Mouse (Mus musculus) liver, embryonic 16.5 days (tissue): ENCODE data around the gene Rpf2. TPM values are rescaled to one million over a fixed set of nuclear protein-coding genes. Genes with fewer than 3 reads are reported as not detected.

Experiments
- ATAC-seq: fragments of 200-750 bp; cut with Nextera tagmentation; 2 replicates; pipeline ENCODE4 v1.8.0; 2017; ENCODE audit warnings: low read depth, mild to moderate bottlenecking, moderate number of reproducible peaks, moderate library complexity
- H3K27ac ChIP-seq: fragments of 300-500 bp; sonication (generic); 2 replicates; pipeline ENCODE4 v1.5.1; 2014; ENCODE audit warnings: mild to moderate bottlenecking, low read length
- H3K27me3 ChIP-seq: fragments of 300-500 bp; sonication (generic); 2 replicates; pipeline ENCODE4 v1.6.1; 2014; ENCODE audit warnings: low read depth, low read length, mixed read lengths; ENCODE audit not compliant: control insufficient read depth, insufficient read depth
- H3K36me3 ChIP-seq: fragments of 300-500 bp; sonication (generic); 2 replicates; pipeline ENCODE4 v1.6.1; 2014; ENCODE audit warnings: mild to moderate bottlenecking; ENCODE audit not compliant: control insufficient read depth, insufficient read depth
- H3K4me1 ChIP-seq: fragments of 300-500 bp; sonication (generic); 2 replicates; pipeline ENCODE4 v1.6.1; 2014; ENCODE audit warnings: low read depth, low read length, mixed read lengths; ENCODE audit not compliant: control insufficient read depth
- H3K4me2 ChIP-seq: fragments of 300-500 bp; sonication (generic); 2 replicates; pipeline ENCODE4 v1.6.1; 2014; ENCODE audit warnings: low read depth, low read length, mixed read lengths
- H3K4me3 ChIP-seq: fragments of 300-500 bp; sonication (generic); 2 replicates; pipeline ENCODE4 v1.5.1; 2014; ENCODE audit warnings: low read depth, mild to moderate bottlenecking, low read length
- H3K9ac ChIP-seq: fragments of 300-500 bp; sonication (generic); 2 replicates; pipeline ENCODE4 v1.6.1; 2014; ENCODE audit warnings: low read depth, low read length
- H3K9me3 ChIP-seq: fragments of 300-500 bp; sonication (generic); replicated peaks from 2 replicates; pipeline ENCODE4 v1.6.1; 2016; ENCODE audit warnings: low read length; ENCODE audit not compliant: control insufficient read depth
- WGBS: fragments of 180-500 bp; shearing (Covaris S2); extraction: QIAGEN DNeasy Blood & Tissue Kit; methylation state at CpG from one replicate; pipeline ENCODE4 v1.1.7; 2014; ENCODE audit not compliant: insufficient replicate concordance; 5-methylcytosine and 5-hydroxymethylcytosine counted together
- polyA plus RNA-seq: library from polyadenylated mRNA; unstranded; fragments of >200 nt; fragmentation: Nextera tagmentation; extraction: Ambion mirVana; gene quantifications from 2 replicates; pipeline ENCODE4 v1.2.1, GENCODE M21; 2015

The Rpf2 gene
- polyA plus RNA-seq, 1 experiment from 2014 or later, result 23.6 TPM

DNA sequence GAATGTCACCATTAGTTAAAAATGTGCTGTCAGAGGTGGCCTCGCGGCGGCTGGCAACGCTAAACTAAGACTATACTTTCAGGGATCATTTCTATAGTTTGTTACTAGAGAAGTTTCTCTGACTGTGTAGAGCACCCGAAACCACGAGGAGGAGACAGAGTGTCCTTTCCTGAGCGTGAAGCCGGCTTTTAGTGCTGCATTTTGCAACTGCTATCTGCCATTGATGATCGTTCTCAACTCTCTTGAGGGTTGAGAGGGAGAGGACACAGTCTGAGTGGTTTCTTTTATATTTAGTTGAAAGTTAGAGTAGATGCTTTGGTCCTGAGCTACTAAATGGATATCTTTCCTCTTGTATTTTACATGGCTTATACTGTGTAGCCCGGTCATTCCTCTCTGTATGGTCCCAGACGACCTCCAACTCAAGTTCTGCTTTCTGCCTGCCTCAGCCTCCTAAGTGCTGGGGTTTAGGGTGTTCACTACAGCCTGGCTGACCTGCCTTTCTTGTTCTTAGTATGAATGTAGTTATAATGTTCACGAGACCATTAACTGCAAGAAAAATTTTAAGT lies 11.6 kb upstream of the Rpf2 start:
- Histone ChIP-seq H3K9me3 (no peaks in the 10 kb centered on the region), H3K9ac (peak overlapping the region; percentile 58), H3K4me1 (peaks cover 25% of the 10 kb centered on the region), H3K27ac (peak overlapping the region; percentile 89), H3K27me3 (no peaks in the 10 kb centered on the region), H3K4me2 (peak overlapping the region; percentile 98), H3K36me3 (0 out of 2 replicates have a peak, but pooled peaks cover 2% of the 10 kb centered on the region), H3K4me3 (peak overlapping the region; percentile 76)
- under 1% methylated on average over 12 of the region's 12 CpGs for WGBS
- peak; percentile 74 for ATAC-seq

DNA sequence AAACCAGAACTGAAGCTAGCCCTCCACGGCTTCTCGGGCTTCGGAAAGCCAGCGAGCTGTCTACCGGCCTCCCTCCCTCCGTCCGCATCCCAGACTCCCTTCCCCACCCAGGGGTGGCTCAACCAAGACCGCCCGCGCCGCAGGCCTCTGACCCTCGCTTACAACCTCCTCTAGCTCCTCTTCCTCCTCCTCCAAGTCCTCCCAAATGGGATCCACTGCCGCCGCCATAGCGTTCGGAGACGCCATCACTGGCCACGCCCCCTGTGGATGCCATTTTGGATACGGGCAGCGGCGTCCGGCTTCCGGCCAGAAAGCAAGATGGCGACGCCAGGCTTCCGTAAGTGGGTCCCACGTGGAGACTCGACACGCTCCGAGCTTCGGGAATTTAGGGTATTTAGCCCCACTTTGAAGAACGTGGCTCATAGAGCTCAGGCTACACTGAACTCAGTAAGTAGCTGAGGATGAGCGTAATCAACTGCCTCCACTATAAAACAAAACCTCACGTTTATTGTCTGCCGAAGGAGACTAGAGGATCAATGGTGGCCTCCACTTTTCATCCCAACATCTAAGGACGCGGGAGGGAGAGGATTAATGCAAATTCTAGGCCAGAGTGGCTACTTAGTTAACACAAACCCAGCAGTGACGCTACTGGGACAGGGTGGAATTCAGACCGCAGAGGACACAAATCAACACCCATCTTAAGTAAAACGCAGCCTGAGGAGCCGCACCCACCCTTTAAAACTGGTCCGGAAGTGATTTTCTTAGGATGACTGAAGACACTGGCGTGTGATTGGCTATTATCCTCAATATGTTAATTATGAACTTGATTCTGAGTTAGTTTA lies 10.8 kb upstream of the Rpf2 start, which contains the start of gene Gtf3c6:
TSS of gene Gtf3c6 (minus strand) at position 695 of the 842 bp plus-strand sequence.
- ATAC-seq, result peak; percentile 67

DNA sequence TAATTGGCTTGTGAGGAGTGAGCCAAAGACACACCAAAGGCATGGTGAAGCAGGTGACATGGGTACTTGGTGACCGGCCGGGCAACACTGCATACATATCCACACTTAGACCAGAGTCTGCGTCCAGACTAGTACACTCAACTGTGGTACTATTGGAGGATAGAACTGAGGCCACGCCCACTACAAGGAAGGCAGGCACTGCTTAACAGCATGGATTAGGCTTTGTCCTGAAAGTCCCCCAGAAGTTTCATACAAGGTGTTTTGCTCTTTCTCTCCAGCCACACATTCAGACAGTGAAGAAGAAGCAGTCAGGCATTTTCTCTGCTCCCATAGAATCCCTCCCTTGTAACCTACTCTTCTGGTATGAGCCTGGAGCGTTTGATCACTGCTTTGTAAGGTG lies 9.9 kb upstream of the Rpf2 start:
- Histone ChIP-seq H3K4me2 (peak overlapping the region; percentile 98), H3K27me3 (no peaks in the 10 kb centered on the region), H3K27ac (peak overlapping the region; percentile 43), H3K36me3 (0 out of 2 replicates have a peak, but pooled peaks cover 2% of the 10 kb centered on the region), H3K9ac (peak overlapping the region; percentile 81), H3K4me1 (peaks cover 25% of the 10 kb centered on the region), H3K9me3 (no peaks in the 10 kb centered on the region), H3K4me3 (peak overlapping the region; percentile 76)
- peak; percentile 54 for ATAC-seq
- under 1% methylated on average over 5 of the region's 5 CpGs for whole genome bisulfite sequencing

More for the DNA sequence above, 10.8 kb upstream of the Rpf2 start, which contains the start of gene Gtf3c6:
- Histone ChIP-seq H3K27me3 (no peaks in the 10 kb centered on the region), H3K9me3 (no peaks in the 10 kb centered on the region), H3K4me2 (peak within 1 kb of the TSS; percentile 98), H3K36me3 (0 out of 2 replicates have a peak, but pooled peaks cover 2% of the 10 kb centered on the region), H3K9ac (peak within 1 kb of the TSS; percentile 81), H3K4me1 (peaks cover 25% of the 10 kb centered on the region), H3K4me3 (peak within 1 kb of the TSS; percentile 76), H3K27ac (peak within 1 kb of the TSS; percentile 89)
- WGBS, result 0% methylated on average over 43 of the region's 43 CpGs

DNA sequence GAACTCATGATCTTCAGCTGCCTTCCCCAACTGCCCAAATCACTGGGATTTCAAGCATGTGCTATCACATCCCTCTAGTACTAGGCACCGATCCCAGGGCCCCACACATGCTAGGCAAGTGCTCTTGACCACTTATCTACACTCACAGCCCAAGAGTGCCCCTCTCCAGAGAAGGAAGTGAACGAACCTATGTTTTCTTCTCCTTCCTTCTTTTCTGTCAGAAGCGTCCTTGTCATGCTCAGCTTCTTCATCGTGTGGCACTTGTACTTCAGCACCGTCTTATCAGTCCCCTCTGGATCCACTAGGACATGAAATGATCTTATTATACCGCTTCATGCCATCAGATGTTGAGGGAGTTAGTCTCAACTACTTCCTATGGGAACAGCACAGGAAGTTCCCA lies 4.1 kb upstream of the Rpf2 start:
- no peak for ATAC-seq
- no peak overlapping the region for H3K9ac ChIP-seq
- 23% methylated on average over 6 of the region's 6 CpGs for WGBS

DNA sequence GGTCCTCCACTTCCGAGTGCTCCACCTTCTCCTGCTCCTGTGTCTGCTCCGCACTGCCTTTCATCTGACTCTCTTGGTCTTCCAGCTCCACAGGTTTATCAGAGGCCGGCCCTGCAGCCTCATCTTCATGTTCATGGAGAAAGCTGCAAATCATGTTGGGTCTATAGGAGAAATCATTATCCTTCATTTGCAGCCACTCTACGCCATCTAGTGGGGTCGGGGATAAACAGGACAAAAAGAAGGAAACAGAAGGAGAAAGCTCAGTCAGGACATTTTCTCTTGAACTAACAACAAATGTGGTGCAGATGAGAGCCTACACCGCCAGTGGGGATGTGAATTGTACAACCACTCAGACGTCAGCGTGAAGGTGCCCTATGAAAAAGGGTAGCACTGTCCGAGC lies 2.8 kb upstream of the Rpf2 start:
- Histone ChIP-seq H3K9me3 (no peaks in the 10 kb centered on the region), H3K36me3 (peaks cover 4% of the 10 kb centered on the region), H3K9ac (no peak overlapping the region), H3K27me3 (no peaks in the 10 kb centered on the region), H3K27ac (no peak overlapping the region), H3K4me1 (peaks cover 3% of the 10 kb centered on the region), H3K4me2 (no peak overlapping the region), H3K4me3 (no peak overlapping the region)
- no peak for ATAC-seq
- 81% methylated on average over 9 of the region's 9 CpGs for WGBS

More for the DNA sequence above, 4.1 kb upstream of the Rpf2 start:
- Histone ChIP-seq H3K4me1 (peaks cover 3% of the 10 kb centered on the region), H3K4me2 (no peak overlapping the region), H3K27me3 (no peaks in the 10 kb centered on the region), H3K27ac (no peak overlapping the region), H3K9me3 (no peaks in the 10 kb centered on the region), H3K4me3 (no peak overlapping the region), H3K36me3 (peaks cover 4% of the 10 kb centered on the region)

DNA sequence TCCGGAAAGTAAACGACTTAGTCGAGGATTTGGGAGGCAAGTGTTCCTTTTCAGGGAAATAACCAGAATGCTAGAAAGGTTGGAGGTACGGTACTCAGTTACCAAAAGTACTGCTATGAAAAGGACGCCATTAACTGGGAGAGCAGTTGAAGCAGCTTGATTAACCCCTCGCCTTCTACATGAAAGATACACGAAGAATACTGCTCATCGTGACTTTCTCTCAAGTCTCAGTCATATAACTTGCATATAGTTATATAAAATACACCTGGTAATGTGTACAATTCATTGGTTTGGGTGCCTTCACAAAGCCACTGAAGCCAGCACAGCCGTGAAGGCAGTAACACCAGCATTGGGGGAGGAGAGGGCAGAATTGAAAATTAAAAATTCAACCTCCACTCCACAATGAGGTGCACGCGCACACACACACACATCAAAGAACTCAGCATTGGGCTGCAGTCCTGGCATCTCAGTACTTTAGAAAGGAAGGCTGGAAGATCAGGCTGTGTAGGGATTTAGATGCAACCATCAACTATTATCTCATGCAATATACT lies 405 bp upstream of the Rpf2 start:
- H3K4me1 ChIP-seq, result peaks cover 3% of the 10 kb centered on the region
- H3K9ac ChIP-seq, result no peak overlapping the region; the same call in 1 of the 2 replicates
- peak overlapping the region; percentile 88 for H3K4me2 ChIP-seq
- H3K27me3 ChIP-seq, result no peaks in the 10 kb centered on the region
- H3K36me3 ChIP-seq, result peaks cover 7% of the 10 kb centered on the region
- peak overlapping the region; percentile 90 for H3K4me3 ChIP-seq
- 29% methylated on average over 11 of the region's 11 CpGs for WGBS
- H3K27ac ChIP-seq, result peak overlapping the region; percentile 69; the same call in 1 of the 2 replicates
- peak; percentile 8; the same call in 1 of the 2 replicates for ATAC-seq
- no peaks in the 10 kb centered on the region for H3K9me3 ChIP-seq

DNA sequence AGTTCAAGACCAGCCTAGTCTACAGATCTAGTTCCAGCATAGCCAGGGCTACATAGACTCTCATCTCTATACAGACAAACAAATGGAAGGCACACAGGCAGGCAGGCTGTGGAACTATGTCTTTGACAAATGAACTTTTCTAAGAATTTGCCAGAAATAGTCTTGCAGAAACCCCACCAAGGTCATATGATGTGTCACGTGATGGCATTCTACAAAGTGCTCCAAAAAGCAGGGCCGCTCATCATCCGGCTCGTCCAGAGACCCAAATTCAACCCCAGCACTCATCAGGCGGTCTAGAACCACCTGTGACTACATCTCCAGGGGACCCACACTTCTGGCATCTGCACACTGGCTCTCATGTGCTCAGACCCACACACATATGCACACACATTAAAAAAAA lies 9.0 kb downstream of the Rpf2 start:
- Histone ChIP-seq H3K9ac (no peak overlapping the region), H3K4me3 (no peak overlapping the region)

DNA sequence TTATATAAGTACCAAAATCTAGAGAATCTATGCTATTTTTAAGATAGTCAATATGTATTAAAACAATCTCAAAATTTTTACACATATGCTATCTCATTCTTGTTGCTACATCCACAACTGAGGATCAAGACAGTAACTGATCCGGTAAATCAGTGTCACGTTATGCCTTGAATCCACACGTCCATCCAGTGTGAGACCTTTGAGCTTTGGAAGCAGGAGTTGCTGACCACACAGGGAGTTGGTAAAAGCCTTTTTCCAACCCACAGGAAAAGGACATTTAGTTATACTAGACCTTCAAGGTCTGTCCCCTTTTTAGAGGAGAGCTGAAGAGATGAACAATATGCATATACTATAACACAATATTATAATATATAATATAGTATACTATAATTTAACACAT lies 13.6 kb downstream of the Rpf2 start:
- no peak overlapping the region for H3K27ac ChIP-seq
- WGBS, result 70% methylated on average over 3 of the region's 3 CpGs
- ATAC-seq, result no peak
- H3K36me3 ChIP-seq, result peaks cover 16% of the 10 kb centered on the region
- H3K9me3 ChIP-seq, result no peaks in the 10 kb centered on the region
- no peak overlapping the region for H3K4me2 ChIP-seq
- no peaks in the 10 kb centered on the region; the same call in 1 of the 2 replicates for H3K4me1 ChIP-seq
- H3K9ac ChIP-seq, result no peak overlapping the region
- H3K27me3 ChIP-seq, result no peaks in the 10 kb centered on the region
- H3K4me3 ChIP-seq, result no peak overlapping the region

More for the DNA sequence above, 9.0 kb downstream of the Rpf2 start:
- Histone ChIP-seq H3K27me3 (no peaks in the 10 kb centered on the region), H3K4me2 (no peak overlapping the region), H3K27ac (no peak overlapping the region), H3K36me3 (peaks cover 10% of the 10 kb centered on the region), H3K9me3 (no peaks in the 10 kb centered on the region), H3K4me1 (no peaks in the 10 kb centered on the region)
- ATAC-seq, result no peak
- 78% methylated on average over 5 of the region's 5 CpGs for WGBS
